Mouse (Mus musculus): ENCODE measurements at regions not wholly inside any gene's neighbourhood (a gene's known extent, or its start where the extent isn't known, plus 50 kb on each side); places are given as distances from the start of the nearest gene placed in this dataset.

- Histone ChIP-seq H3K4me1 (no peaks in the 10 kb centered on the region), H3K4me2 (no peak overlapping the region), H3K36me3 (no peaks in the 10 kb centered on the region), H3K9ac (no peak overlapping the region), H3K27me3 (no peaks in the 10 kb centered on the region), H3K9me3 (replicated peaks) (no peaks in the 10 kb centered on the region), H3K27ac (no peak overlapping the region), H3K4me3 (replicated peaks) (no peak overlapping the region)
- no peak for ATAC-seq (replicated peaks; ENCODE audit: low FRiP score)
- WGBS = 65% methylated on average over 12 of the region's 12 CpGs
Measured at GRCm38 (mm10) chr10:111784065-111784853, 188.2 kb upstream of the Krr1 start.

GRCm38 (mm10) chr10:111787175-111787574 is 185.3 kb upstream of the Krr1 start:
- WGBS = 69% methylated on average over 9 of the region's 9 CpGs
- no peak for ATAC-seq (replicated peaks; ENCODE audit: low FRiP score)
- H3K9me3 ChIP-seq (replicated peaks) = no peaks in the 10 kb centered on the region
- H3K9ac ChIP-seq = no peak overlapping the region
- H3K27me3 ChIP-seq = no peaks in the 10 kb centered on the region
- H3K4me3 ChIP-seq (replicated peaks) = no peak overlapping the region
- no peak overlapping the region for H3K27ac ChIP-seq
- H3K4me1 ChIP-seq = no peaks in the 10 kb centered on the region
- no peak overlapping the region for H3K4me2 ChIP-seq
- no peaks in the 10 kb centered on the region for H3K36me3 ChIP-seq

- Histone ChIP-seq H3K4me2 (no peak overlapping the region), H3K9ac (no peak overlapping the region), H3K4me3 (replicated peaks) (no peak overlapping the region), H3K36me3 (no peaks in the 10 kb centered on the region), H3K4me1 (no peaks in the 10 kb centered on the region), H3K27me3 (no peaks in the 10 kb centered on the region), H3K9me3 (replicated peaks) (no peaks in the 10 kb centered on the region), H3K27ac (no peak overlapping the region)
- WGBS = 85% methylated on average over 9 of the region's 9 CpGs
- no peak for ATAC-seq (replicated peaks; ENCODE audit: low FRiP score)
Measured at GRCm38 (mm10) chr10:111789264-111789663, 183.2 kb upstream of the Krr1 start.

GRCm38 (mm10) chr10:111790911-111791310 is 181.6 kb upstream of the Krr1 start:
- Histone ChIP-seq H3K4me2 (no peak overlapping the region), H3K9me3 (replicated peaks) (no peaks in the 10 kb centered on the region), H3K36me3 (no peaks in the 10 kb centered on the region), H3K27me3 (no peaks in the 10 kb centered on the region), H3K9ac (no peak overlapping the region), H3K4me1 (peaks cover 7% of the 10 kb centered on the region; the same call in 1 of the 2 replicates), H3K4me3 (replicated peaks) (no peak overlapping the region), H3K27ac (no peak overlapping the region)
- no peak for ATAC-seq (replicated peaks; ENCODE audit: low FRiP score)
- WGBS = 96% methylated on average over 2 of the region's 2 CpGs

GRCm38 (mm10) chr10:111795056-111795455 is 177.4 kb upstream of the Krr1 start:
- H3K4me3 ChIP-seq (replicated peaks) = no peak overlapping the region
- no peak overlapping the region for H3K9ac ChIP-seq
- no peak overlapping the region for H3K27ac ChIP-seq
- no peak overlapping the region for H3K4me2 ChIP-seq
- 69% methylated on average over 5 of the region's 5 CpGs for WGBS
- ATAC-seq (replicated peaks; ENCODE audit: low FRiP score) = no peak
- no peaks in the 10 kb centered on the region for H3K27me3 ChIP-seq
- H3K4me1 ChIP-seq = peaks cover 21% of the 10 kb centered on the region
- no peaks in the 10 kb centered on the region for H3K9me3 ChIP-seq (replicated peaks)
- H3K36me3 ChIP-seq = no peaks in the 10 kb centered on the region

GRCm38 (mm10) chr10:111795756-111796155 is 176.7 kb upstream of the Krr1 start:
- Histone ChIP-seq H3K36me3 (no peaks in the 10 kb centered on the region), H3K27me3 (no peaks in the 10 kb centered on the region), H3K4me1 (peaks cover 28% of the 10 kb centered on the region), H3K9ac (no peak overlapping the region), H3K4me3 (replicated peaks) (no peak overlapping the region), H3K27ac (no peak overlapping the region), H3K4me2 (no peak overlapping the region), H3K9me3 (replicated peaks) (no peaks in the 10 kb centered on the region)
- ATAC-seq (replicated peaks; ENCODE audit: low FRiP score) = no peak
- 43% methylated on average over 3 of the region's 3 CpGs for WGBS

- 80% methylated on average over 7 of the region's 7 CpGs for WGBS
- Histone ChIP-seq H3K27ac (no peak overlapping the region), H3K27me3 (no peaks in the 10 kb centered on the region), H3K4me2 (no peak overlapping the region), H3K4me1 (peaks cover 52% of the 10 kb centered on the region), H3K9ac (no peak overlapping the region), H3K9me3 (replicated peaks) (no peaks in the 10 kb centered on the region), H3K4me3 (replicated peaks) (no peak overlapping the region), H3K36me3 (no peaks in the 10 kb centered on the region)
- no peak for ATAC-seq (replicated peaks; ENCODE audit: low FRiP score)
Measured at GRCm38 (mm10) chr10:111798851-111799281, 173.6 kb upstream of the Krr1 start.

- Histone ChIP-seq H3K4me3 (replicated peaks) (no peak overlapping the region), H3K36me3 (no peaks in the 10 kb centered on the region), H3K4me1 (peaks cover 50% of the 10 kb centered on the region), H3K9me3 (replicated peaks) (no peaks in the 10 kb centered on the region), H3K9ac (no peak overlapping the region), H3K27me3 (no peaks in the 10 kb centered on the region), H3K4me2 (no peak overlapping the region), H3K27ac (no peak overlapping the region)
- 39% methylated on average over 14 of the region's 14 CpGs for WGBS
- ATAC-seq (replicated peaks; ENCODE audit: low FRiP score) = no peak
Measured at GRCm38 (mm10) chr10:111799850-111800589, 172.4 kb upstream of the Krr1 start.

GRCm38 (mm10) chr10:111800590-111800935 is 171.9 kb upstream of the Krr1 start:
- Histone ChIP-seq H3K27me3 (no peaks in the 10 kb centered on the region), H3K4me1 (peaks cover 48% of the 10 kb centered on the region), H3K9me3 (replicated peaks) (no peaks in the 10 kb centered on the region), H3K36me3 (no peaks in the 10 kb centered on the region), H3K9ac (no peak overlapping the region), H3K27ac (no peak overlapping the region), H3K4me3 (replicated peaks) (no peak overlapping the region), H3K4me2 (no peak overlapping the region)
- ATAC-seq (replicated peaks; ENCODE audit: low FRiP score) = no peak; the same call in 1 of the 2 replicates
- 56% methylated on average over 3 of the region's 3 CpGs for WGBS

- H3K4me3 ChIP-seq (replicated peaks) = no peak overlapping the region
- H3K9ac ChIP-seq = no peak overlapping the region
- peak overlapping the region; percentile 1 for H3K4me2 ChIP-seq
- H3K36me3 ChIP-seq = no peaks in the 10 kb centered on the region
- peaks cover 43% of the 10 kb centered on the region for H3K4me1 ChIP-seq
- H3K9me3 ChIP-seq (replicated peaks) = no peaks in the 10 kb centered on the region
- no peaks in the 10 kb centered on the region for H3K27me3 ChIP-seq
- 29% methylated on average over 12 of the region's 12 CpGs for WGBS
- ATAC-seq (replicated peaks; ENCODE audit: low FRiP score) = 0 out of 2 replicates have a peak, but pooled peaks have one; percentile 22
- peak overlapping the region; percentile 65 for H3K27ac ChIP-seq
Measured at GRCm38 (mm10) chr10:111801021-111801793, 171.3 kb upstream of the Krr1 start.

- 23% methylated on average over 12 of the region's 12 CpGs for WGBS
- Histone ChIP-seq H3K36me3 (no peaks in the 10 kb centered on the region), H3K27ac (peak overlapping the region; percentile 65), H3K27me3 (no peaks in the 10 kb centered on the region), H3K4me1 (peaks cover 41% of the 10 kb centered on the region), H3K4me2 (peak overlapping the region; percentile 1), H3K9ac (no peak overlapping the region), H3K4me3 (replicated peaks) (no peak overlapping the region), H3K9me3 (replicated peaks) (no peaks in the 10 kb centered on the region)
- ATAC-seq (replicated peaks; ENCODE audit: low FRiP score) = peak; percentile 91
Measured at GRCm38 (mm10) chr10:111801794-111802359, 170.6 kb upstream of the Krr1 start.

GRCm38 (mm10) chr10:111806333-111806732 is 166.1 kb upstream of the Krr1 start:
- Histone ChIP-seq H3K4me1 (peaks cover 22% of the 10 kb centered on the region), H3K27me3 (no peaks in the 10 kb centered on the region), H3K9me3 (replicated peaks) (no peaks in the 10 kb centered on the region), H3K4me2 (no peak overlapping the region), H3K27ac (no peak overlapping the region), H3K4me3 (replicated peaks) (no peak overlapping the region), H3K36me3 (no peaks in the 10 kb centered on the region), H3K9ac (no peak overlapping the region)
- 82% methylated on average over 3 of the region's 3 CpGs for WGBS
- no peak for ATAC-seq (replicated peaks; ENCODE audit: low FRiP score)

Data from kidney, embryonic 15.5 days (tissue).